Mouse (Mus musculus) urinary bladder, adult 18-20 months (tissue): ENCODE results near the gene Mast4.
"Not testable (repeated sequence)": the region's sequence is repeated elsewhere in the genome, so short reads cannot be mapped to it uniquely, and the experiment has no call there.

ENCODE experiments used
- DNase-seq, 2 experiments: peaks; one replicate each; pipeline ENCODE4 v3.0.0; 2022; ENCODE audit warnings: low spot score in 2 of 2, mixed read lengths in 2 of 2

Gene Mast4

DNA sequence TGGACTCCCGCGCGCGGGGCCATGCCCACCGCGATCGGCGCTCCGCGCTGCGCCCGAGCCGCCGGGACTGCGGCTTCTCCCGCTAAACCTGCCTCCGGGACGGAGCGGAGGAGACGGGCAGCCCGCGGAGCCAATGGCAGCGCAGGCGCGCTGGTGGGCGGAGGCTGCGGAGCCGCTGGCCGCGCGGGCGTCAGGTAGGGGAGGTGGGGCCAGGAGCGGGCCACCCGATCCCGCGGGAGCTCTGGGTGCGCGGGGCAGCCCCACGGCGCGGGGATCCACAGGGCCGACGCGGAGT, at the start of gene Mast4:
Gene Mast4 (minus strand): TSS at position 106 of the 295 bp plus-strand sequence.
- peak; percentile 84 to 95 for DNase-seq

DNA sequence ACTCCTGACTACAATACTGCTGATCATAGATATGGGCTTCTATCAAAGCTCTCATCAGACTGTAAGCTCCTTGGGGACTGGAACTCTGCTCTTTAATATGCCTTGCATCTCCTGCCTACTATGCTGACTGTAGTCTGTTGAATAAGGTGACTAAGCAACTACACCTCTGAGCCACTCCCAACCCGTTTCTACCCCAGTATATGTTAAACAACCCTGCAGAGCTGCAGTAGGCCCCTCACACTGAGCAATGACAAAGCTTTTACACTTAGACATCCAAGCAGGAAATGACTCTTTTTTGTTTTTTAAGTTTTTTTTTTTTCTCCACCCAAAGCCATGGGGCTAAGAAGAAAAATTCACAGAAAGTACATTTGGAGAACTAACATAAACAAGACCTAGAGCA, 40.2 kb upstream of the Mast4 start:
- no peak for DNase-seq

GRCm38 (mm10) chr13:103369194-103369593, 34.9 kb upstream of the Mast4 start:
- DNase-seq, result no peak

GRCm38 (mm10) chr13:103363181-103363580, 28.9 kb upstream of the Mast4 start:
- DNase-seq, result no peak

DNA sequence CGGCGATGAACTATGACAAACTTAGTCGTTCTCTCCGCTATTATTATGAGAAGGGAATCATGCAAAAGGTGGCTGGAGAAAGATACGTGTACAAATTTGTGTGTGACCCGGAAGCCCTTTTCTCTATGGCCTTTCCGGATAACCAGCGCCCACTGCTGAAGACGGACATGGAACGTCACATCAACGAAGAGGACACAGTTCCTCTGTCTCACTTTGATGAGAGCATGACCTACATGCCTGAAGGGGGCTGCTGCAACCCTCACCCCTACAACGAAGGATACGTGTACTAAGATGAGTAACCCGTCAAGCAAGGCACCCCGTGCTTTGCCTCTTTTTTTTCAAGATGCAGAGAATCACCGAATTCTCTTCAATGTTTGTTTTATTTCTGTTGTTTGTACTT, 23.1 kb upstream of the Mast4 start:
- DNase-seq, result not testable (repeated sequence)

GRCm38 (mm10) chr13:103356909-103357308, 22.6 kb upstream of the Mast4 start:
- DNase-seq, result not testable (repeated sequence)

GRCm38 (mm10) chr13:103354737-103355136, 20.4 kb upstream of the Mast4 start:
- no peak for DNase-seq

DNA sequence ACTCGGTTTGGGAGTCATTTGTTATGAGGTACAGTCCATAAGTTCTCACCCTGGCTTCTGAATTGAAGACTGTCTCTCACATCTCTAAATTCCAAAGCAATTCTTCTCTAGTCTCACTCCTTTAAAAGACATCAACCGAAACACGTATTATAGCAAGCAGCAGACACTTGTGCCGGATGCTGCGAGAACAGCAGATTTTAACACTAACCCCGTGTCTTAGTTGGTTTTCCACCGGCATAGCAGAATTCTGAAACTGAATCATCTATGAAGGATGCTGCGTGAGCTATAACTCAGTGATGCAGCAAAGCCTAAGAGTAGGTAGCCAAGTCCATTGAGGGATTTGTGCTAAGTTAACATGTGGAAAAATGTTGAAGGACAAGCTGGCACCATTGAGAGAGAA, 10.5 kb upstream of the Mast4 start:
- DNase-seq, result no peak

- no peak for DNase-seq
Observed at GRCm38 (mm10) chr13:103344006-103344720, 9.9 kb upstream of the Mast4 start.

DNA sequence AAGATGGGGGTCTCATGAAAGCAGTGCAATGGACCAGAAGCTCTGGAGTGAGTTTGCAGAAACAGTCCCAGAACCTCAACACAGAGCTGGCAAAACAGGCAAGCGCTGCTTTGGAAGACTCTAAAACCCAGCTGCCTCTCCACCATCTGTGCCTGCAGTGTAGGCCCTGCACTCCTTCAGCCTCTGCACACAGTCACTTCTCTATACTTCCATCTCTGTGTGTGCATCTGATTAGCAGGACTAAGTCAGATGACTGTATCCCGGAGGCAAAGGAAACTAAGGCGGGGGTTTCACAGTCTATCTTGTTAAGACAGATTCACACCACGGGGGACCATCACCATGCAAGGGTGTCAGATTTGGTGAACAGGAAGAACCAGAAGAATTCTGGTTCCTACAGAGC, 6.7 kb upstream of the Mast4 start:
- DNase-seq, result no peak

DNA sequence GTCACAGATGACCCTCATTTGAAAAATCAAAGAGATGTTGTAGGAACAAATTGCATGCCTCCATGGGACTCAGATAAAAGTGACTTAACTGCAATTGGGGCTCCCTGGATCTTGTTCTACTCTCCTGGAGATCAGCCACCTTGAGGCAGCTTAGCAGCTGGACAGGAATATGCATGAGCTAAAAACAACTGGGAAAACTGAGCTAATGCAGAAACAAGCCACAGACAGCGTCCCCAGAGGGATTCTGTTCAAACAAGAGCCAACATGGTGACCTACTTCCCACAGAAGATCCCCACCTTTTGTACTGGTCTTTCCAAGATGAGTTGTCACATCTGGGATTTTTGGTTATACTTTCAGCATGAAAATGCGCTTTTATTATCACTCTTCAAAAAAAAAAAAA, 4.3 kb upstream of the Mast4 start:
- no peak for DNase-seq

DNA sequence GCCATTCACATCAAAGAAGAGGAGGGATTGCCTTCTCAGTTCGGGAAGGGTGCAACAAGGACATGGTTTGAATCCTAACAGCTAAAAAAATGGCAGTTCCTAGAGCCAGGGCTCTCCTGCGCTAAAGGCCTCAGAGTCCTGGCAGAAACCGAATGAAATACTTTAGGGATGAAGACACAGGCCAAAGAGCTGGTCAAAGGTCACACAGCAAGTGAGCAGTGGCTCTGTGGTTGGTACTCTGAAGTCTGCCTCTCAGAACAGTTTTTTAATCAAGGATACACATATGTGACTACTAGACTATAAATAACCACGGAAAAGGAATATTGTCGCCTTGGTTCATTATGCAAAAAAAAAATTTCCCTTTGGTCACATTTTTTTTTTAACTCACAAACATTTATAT, 1.9 kb upstream of the Mast4 start:
- no peak for DNase-seq

- DNase-seq, result no peak
Observed at GRCm38 (mm10) chr13:103334723-103335458, 594 bp upstream of the Mast4 start.

- DNase-seq, result peak in 1 of 2 experiments; percentile 16
Observed at GRCm38 (mm10) chr13:103333601-103334391, 501 bp downstream of the Mast4 start.

- peak in 1 of 2 experiments; percentile 26 for DNase-seq
Observed at GRCm38 (mm10) chr13:103333153-103333552, 1.1 kb downstream of the Mast4 start.

GRCm38 (mm10) chr13:103332731-103333130, 1.6 kb downstream of the Mast4 start:
- DNase-seq, result no peak

DNA sequence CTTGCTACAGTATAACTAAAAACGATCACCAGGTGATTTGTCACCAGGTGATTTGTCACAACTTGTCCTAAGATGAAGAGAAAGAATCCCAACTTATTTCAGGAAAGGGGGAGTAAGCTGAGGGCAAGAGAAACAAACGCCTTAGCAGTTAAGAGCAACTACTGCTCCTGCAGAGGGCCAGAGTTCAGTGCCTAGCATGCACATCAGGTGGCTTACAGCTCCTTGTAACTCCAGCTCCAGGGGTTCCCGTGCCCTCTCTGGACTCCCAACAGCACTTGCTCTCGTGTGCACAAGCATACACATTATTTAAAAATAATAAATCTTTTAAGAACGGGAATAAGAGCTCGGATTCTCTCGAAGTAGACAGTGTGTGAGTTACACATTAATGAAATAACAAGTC, 3.2 kb downstream of the Mast4 start:
- no peak for DNase-seq

- no peak for DNase-seq
Observed at GRCm38 (mm10) chr13:103328299-103328698, 6.0 kb downstream of the Mast4 start.

GRCm38 (mm10) chr13:103327843-103328242, 6.5 kb downstream of the Mast4 start:
- DNase-seq, result no peak

GRCm38 (mm10) chr13:103326186-103326585, 8.1 kb downstream of the Mast4 start:
- DNase-seq, result no peak

DNA sequence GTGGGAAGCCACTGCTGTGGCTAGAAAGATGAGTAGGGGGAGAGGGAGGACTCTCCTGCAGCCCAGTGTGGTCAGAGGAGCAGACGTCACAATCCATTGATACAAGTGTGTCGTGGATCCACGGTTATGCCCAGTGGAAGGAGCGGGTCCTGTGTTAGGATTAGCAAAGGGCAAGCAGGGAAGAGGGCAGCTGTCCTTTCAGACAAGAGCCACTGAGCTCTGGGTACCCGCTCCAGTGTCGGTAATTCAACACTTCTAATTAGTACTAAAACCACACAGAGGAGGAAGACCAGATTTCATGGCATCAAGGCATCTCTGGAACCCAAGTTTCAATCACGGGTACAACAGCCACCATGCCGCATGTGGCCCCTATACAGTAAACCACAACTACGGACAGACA, 14.4 kb downstream of the Mast4 start:
- no peak for DNase-seq

- no peak for DNase-seq
Observed at GRCm38 (mm10) chr13:103319317-103319716, 15.0 kb downstream of the Mast4 start.
